Mouse (Mus musculus) limb, embryonic 10.5 days (tissue): ENCODE data around the gene Add1. TPM values are rescaled to one million over a fixed set of nuclear protein-coding genes. Genes with fewer than 3 reads are reported as not detected.

Experiments
- DNase-seq: peaks from one replicate; pipeline ENCODE4 v3.0.0-alpha.2; 2017; ENCODE audit warnings: low spot score
- H3K27ac ChIP-seq: fragments of 300-500 bp; sonication (generic); 2 replicates; pipeline ENCODE4 v1.5.1; 2016; ENCODE audit warnings: mild to moderate bottlenecking
- H3K27me3 ChIP-seq: fragments of 300-500 bp; sonication (generic); 2 replicates; pipeline ENCODE4 v1.6.1; 2016; ENCODE audit warnings: low read depth, mild to moderate bottlenecking; ENCODE audit not compliant: poor library complexity, severe bottlenecking
- H3K36me3 ChIP-seq: fragments of 300-500 bp; sonication (generic); 2 replicates; pipeline ENCODE4 v1.6.1; 2016; ENCODE audit warnings: mild to moderate bottlenecking, moderate library complexity
- H3K4me1 ChIP-seq: fragments of 300-500 bp; sonication (generic); 2 replicates; pipeline ENCODE4 v1.6.1; 2016
- H3K4me3 ChIP-seq: fragments of 300-500 bp; sonication (generic); 2 replicates; pipeline ENCODE4 v1.5.1; 2016; ENCODE audit warnings: mild to moderate bottlenecking, moderate library complexity
- H3K9me3 ChIP-seq: fragments of 300-500 bp; sonication (generic); replicated peaks from 2 replicates; pipeline ENCODE4 v1.6.1; 2016; ENCODE audit warnings: mild to moderate bottlenecking
- WGBS: fragments of 180-500 bp; shearing (Covaris S2); methylation state at CpG from one replicate; pipeline ENCODE4 v1.1.7; 2016; 5-methylcytosine and 5-hydroxymethylcytosine counted together
- microRNA-seq: library from miRNA; unstranded; fragments of <30 nt; microRNA quantifications from one replicate; pipeline ENCODE4, GENCODE M21; 2017
- polyA plus RNA-seq: library from polyadenylated mRNA; unstranded; fragments of >200 nt; fragmentation: Nextera tagmentation; extraction: Ambion mirVana; gene quantifications from 2 replicates; pipeline ENCODE4 v1.2.1, GENCODE M21; 2016

Gene Add1
- polyA plus RNA-seq, 1 experiment from 2014 or later: 166 TPM

- no peaks in the 10 kb centered on the region for H3K36me3 ChIP-seq
- H3K9me3 ChIP-seq: no peaks in the 10 kb centered on the region
- no peaks in the 10 kb centered on the region for H3K4me1 ChIP-seq
- no peaks in the 10 kb centered on the region for H3K27me3 ChIP-seq
- 82% methylated on average over 2 of the region's 2 CpGs for whole genome bisulfite sequencing
- H3K4me3 ChIP-seq: no peak overlapping the region
- H3K27ac ChIP-seq: no peak overlapping the region
- no peak for DNase-seq
These were observed 96.0 kb downstream of the Add1 start for GRCm38 (mm10) chr5:34669493-34669892.

DNA sequence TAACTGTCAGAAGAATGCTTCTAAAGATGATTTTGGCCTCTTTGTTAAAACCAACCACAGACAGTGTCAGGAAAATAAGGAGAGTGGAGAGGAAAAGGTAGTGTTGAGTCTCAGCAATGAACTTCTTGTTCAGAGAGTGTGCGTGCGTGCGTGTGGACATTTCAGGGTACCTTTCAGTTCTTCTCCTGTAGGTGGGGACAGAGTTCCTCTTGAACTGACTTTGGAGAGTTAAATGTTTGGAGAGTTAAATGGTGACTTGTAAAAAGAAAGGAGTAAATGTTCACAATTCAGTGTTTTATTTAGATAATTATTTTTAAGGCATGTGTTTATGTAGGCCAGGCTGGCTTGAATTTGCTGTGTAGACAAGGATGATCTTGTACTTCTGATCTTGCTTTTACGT, 96.8 kb downstream of the Add1 start:
- DNase-seq: no peak
- Histone ChIP-seq H3K4me1 (no peaks in the 10 kb centered on the region), H3K9me3 (no peaks in the 10 kb centered on the region), H3K4me3 (no peak overlapping the region), H3K36me3 (no peaks in the 10 kb centered on the region), H3K27ac (no peak overlapping the region), H3K27me3 (no peaks in the 10 kb centered on the region)
- 84% methylated on average over 4 of the region's 4 CpGs for WGBS

Small RNA genes lying within 50 kb of the gene (microRNA-seq; reads per million reads assigned to microRNA genes)
- gene Mir7036b: 2.1 reads per million

Other genes starting within 250 kb of the Add1 start
- 188 and 207 TPM in 2 replicates for gene Rnf4, start 237.4 kb upstream of the Add1 start, polyA plus RNA-seq
- gene Fam193a, start 203.7 kb upstream of the Add1 start, polyA plus RNA-seq: 13.9 and 15.1 TPM in 2 replicates
- 3.8 and 6.0 TPM in 2 replicates for gene Tnip2, start 59.7 kb upstream of the Add1 start, polyA plus RNA-seq
- gene Sh3bp2, start 47.8 kb upstream of the Add1 start, polyA plus RNA-seq: 9.9 and 17.1 TPM in 2 replicates
- 105 and 111 TPM in 2 replicates for gene Mfsd10, start 63.5 kb downstream of the Add1 start, polyA plus RNA-seq
- 29.1 and 31.9 TPM in 2 replicates for gene Nop14, start 86.5 kb downstream of the Add1 start, polyA plus RNA-seq
- 0.73 and 1.3 TPM in 2 replicates for gene Grk4, start 86.7 kb downstream of the Add1 start, polyA plus RNA-seq
- 15.1 and 17.1 TPM in 2 replicates for gene Htt, start 188.1 kb downstream of the Add1 start, polyA plus RNA-seq